Mouse (Mus musculus): Measurements from ENCODE around the gene Hist1h2bg.

GRCm38 (mm10) chr13:23571022-23571503, at the start of gene Hist1h2bg, which contains the start of gene Hist1h2ae:
- TF ChIP-seq POLR2A (IDR thresholded peaks at IDR 0.05; ENCODE audit: insufficient read depth, low read depth, low read length): no peak
- TF ChIP-seq CTCF (IDR thresholded peaks at IDR 0.05; ENCODE audit: insufficient read depth, low read depth, low read length): no peak

Measured in olfactory bulb, adult 2 months (tissue).